Mouse (Mus musculus) ovary, postnatal 36 days (tissue): ENCODE measurements at regions not wholly inside any gene's neighbourhood (a gene's known extent, or its start where the extent isn't known, plus 50 kb on each side); places are given as distances from the start of the nearest gene placed in this dataset.
A peak's percentile ranks its signal among the peaks of the same experiment; 100 is the strongest.

Experiments
- DNase-seq: peaks from one replicate; pipeline ENCODE4 v3.0.0; 2022; ENCODE audit warnings: low spot score, mixed read lengths

- no peak for DNase-seq
Observed at GRCm38 (mm10) chr5:128550736-128551135, 49.9 kb upstream of the Fzd10 start.

DNA sequence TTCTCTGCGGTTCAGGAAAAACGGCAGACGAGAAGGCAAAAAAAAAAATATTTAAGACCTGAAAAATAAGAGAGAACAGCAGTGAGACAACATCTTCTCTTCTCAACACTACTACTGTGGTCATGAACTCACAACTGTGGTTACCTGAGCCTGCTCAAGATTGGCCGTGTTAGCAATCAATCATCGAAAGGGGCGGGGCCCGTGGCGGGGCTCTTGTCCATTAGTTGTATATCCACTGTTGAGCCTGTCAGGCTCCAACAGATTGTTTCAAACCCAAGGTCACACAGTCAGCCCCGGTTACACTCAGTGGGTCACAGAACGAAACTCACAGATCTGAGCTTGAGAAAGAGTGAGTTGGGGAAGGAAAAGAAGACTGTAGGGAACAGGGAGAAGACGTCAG, 50.8 kb upstream of the Fzd10 start:
- no peak for DNase-seq

DNA sequence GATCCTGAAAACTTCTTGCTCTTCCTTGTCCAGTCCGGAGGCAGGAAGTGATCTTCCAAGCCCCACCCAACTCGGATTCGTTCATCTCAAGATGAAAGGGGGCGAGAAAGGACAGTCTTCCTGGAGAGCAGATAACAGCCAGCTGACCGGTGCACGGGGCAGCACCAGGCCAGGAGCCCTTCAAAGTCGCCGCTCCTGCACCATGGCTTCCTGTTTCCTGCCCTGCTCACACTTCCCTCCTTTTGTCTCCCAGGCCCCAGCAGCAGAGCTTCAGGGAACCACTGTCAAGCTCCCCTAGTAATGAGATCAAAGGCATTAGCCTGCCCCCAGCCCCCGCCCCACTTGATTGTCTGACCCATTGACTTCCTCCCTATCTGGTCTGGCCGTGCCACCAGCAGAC, 58.6 kb upstream of the Fzd10 start:
- DNase-seq: peak; percentile 11

GRCm38 (mm10) chr5:128538646-128539045, 62.0 kb upstream of the Fzd10 start:
- no peak for DNase-seq

DNA sequence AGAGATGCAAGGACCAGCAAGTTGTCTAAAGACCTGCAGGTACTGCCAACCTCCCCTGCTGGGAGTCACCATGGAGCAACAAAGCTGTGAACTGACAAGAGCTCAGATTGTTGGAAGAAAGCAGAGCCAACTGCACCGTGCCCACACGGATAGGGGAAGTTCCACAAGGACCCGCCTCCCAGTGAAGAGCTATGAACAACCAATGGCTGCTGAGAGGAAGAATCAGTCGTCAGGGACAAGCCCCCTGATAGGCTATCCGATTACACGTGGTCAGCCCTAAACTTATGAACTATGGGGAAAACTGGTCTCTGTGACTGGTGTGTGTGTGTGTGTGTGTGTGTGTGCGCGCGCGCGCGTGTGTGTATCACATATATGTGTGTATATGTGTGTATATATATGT, 63.4 kb upstream of the Fzd10 start:
- DNase-seq: no peak

DNA sequence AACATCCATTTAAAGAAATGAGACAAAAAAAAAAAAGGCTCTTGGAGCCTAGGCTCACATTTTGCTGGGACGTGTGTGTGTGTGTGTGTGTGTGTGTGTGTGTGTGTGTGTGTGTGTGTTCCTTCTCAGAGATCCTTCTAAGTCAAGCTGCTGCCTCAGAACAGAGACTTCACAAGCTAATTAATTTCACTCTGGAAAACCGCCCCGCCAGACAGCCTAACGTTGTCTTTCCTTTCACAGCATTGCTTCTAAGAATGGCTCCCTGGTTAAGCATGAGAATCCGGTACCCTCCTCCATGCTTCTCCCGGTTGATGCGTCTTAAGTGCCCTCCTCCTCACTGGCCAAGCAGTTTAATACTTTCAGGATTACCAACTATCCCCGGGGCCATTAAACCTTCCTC, 64.3 kb upstream of the Fzd10 start:
- DNase-seq: no peak

GRCm38 (mm10) chr5:128527241-128527640, 73.4 kb upstream of the Fzd10 start:
- DNase-seq: peak; percentile 16

DNA sequence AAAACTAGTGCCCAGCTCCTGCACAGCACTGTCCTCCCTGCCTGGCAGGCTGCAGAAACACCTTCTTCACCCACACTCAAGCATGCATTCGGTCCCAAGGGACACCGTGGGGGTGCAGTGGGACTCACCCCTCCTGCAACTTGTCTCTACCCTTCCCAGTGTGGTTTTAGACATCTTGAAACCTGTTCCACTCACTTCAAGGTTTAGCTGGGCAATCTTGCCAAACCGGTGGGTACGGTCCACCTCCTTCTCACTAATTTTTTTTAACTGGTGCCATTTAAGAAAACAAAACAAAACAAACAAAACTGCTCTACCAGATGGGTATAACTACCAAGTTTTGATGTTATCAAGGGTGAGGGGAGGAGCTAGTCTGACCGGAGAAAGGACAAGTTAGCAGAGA, 74.2 kb upstream of the Fzd10 start:
- no peak for DNase-seq

DNA sequence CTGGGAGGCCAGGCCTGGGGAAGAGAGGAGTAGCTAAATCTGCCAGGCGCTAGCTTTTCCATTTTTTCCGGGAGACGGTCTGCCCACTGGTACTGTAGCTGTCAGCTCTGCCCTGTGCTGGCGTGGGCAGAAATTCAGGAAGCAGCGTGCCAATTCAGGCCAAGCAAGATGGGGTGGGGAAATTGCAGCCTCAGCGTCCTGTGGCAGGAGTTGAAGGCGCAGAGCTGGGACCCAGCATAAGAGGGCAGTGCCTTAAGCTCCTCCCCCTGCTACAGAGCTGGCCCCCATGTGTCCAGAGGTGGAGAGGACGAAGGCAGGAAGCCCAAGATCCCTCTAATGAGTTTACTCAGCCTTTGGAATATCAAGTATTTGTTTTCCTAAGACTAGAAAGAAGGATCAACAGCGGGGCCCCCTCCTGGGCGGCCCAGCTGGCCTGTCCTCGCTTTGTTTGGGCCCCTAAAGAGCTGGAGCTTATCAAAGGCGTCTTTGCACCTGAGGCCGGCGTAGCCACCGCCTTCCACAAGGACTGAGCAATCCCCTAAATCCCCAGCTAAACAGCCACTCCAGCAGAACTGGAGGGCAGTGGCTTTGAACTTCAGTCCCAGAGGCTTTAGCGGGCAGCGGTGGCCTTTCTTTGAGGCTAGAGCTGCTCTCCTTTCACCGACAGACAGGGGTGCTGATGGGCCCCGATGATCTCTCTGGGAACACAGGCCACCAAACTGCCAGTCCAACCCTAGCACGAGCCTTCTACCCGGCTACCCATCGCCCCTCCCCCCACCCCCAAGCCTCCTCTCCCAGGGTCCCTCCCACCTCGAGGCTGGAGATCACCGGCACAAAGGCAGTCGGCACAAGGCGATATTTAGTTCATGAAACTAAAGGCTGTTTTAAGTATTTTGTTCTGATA, 76.0 kb upstream of the Fzd10 start:
- no peak for DNase-seq

GRCm38 (mm10) chr5:128522667-128523066, 78.0 kb upstream of the Fzd10 start:
- peak; percentile 31 for DNase-seq

DNA sequence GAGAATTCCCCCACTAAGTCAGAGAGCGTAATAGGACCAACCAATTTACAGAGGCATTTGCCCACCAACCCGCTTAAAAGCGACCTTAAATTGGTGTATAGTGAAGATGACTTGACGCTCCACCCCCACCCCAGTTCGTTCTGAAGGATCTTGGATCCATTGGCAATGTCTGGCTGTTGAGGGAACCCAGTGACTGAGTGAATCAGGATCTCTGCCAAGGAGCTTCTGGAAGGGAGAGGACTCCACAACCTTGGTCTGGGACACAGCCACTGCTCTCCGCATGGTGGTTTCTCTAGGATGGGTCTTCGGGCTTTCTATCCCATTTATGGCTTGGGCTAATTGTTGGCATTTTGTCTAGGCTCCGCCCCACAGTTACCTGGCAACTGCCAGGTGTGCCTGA, 83.3 kb upstream of the Fzd10 start:
- no peak for DNase-seq

GRCm38 (mm10) chr5:128515343-128515742, 82.5 kb upstream of the Tmem132d start:
- DNase-seq: no peak

DNA sequence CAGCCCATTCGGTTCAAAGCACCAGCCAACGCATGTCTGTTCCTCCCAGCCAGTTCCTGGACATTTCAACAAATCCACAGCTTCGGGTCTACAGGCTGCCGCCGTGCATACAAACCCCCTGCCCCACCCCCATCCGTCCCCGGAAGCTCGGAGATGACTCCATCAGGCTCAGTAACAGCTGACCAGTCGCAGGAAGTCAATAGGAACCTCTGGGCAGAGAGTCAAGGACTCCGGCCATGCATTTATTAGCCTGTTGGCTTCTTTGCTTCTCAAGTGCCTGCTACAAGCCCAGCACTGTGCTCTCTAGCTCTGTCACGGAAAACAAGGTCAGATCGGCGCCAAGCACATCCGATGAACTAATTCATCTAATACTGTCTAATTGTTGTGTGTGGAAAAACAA, 80.4 kb upstream of the Tmem132d start:
- no peak for DNase-seq

DNA sequence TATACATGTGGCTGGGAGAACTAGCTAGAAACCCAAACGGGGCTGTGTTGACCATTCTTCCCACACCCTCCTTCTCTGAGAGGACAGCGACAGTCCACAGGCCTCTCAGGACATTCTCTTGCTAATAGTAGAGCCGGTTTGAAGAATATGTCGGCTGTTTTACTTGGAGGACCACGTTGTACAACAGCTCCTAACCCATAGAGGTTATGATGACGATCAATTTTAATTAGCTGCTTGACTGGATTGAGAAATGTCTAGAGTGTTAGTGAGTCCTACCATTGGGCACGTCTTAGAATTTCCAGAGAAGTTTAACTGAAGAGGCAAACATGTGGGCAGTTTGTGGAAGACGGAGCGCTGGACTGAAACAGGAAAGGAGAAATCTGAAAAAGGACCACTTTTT, 79.7 kb upstream of the Tmem132d start:
- DNase-seq: no peak

- no peak for DNase-seq
Observed at GRCm38 (mm10) chr5:128504502-128504901, 71.6 kb upstream of the Tmem132d start.

GRCm38 (mm10) chr5:128499488-128499887, 66.6 kb upstream of the Tmem132d start:
- no peak for DNase-seq

GRCm38 (mm10) chr5:128499033-128499432, 66.2 kb upstream of the Tmem132d start:
- peak; percentile 8 for DNase-seq

DNA sequence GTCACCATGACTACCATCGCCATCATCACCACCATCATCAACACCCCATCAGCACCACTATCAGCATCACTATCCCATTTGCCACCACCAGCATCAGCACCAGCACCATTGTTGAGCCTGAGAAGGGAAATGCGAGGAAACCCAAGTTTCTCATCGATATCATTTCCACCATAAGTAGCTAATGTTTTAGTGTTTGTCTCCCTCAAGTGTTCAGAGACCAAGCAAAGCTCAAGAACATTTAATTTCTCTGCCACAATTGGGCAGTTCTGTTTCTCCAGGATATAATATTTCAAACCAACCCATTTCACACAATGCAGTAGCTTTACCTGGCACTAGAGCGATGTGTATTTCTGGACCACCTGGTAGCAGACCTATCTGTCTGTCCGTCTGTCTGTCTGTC, 59.7 kb upstream of the Tmem132d start:
- DNase-seq: no peak

GRCm38 (mm10) chr5:128491155-128491554, 58.3 kb upstream of the Tmem132d start:
- no peak for DNase-seq

DNA sequence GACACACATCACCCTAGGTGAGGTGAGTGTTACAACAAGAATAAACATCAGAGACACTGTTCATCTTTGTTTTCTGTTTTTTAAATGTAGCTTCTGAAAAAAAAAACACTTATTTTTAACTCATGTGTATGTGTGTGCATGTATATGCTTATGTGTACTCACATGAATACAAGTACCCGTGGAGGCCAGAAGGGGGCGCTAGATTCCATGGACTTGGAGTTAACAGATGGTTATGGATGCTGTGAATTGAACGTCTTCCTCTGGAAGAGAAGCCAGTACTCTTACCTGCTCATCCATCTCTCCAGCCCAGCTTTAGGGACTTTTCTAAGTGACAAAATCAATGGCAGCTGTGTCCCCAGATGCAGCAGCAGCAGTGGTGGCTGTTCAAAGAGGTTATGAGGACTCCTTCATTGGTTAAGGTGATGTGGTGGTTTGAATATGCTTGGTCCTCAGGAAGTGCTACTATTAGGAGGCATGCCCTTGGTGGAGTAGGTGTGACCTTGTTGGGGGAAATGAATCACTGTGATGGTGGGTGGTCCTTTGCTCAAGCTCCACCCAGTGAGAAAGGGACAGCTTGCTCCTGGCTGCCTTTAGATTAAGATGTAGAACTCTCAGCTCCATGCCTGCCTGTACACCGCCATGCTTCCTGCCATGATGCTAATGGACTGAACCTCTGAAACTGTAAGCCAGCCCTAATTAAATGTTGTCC, 56.1 kb upstream of the Tmem132d start:
- no peak for DNase-seq

- no peak for DNase-seq
Observed at GRCm38 (mm10) chr5:128487371-128487770, 54.5 kb upstream of the Tmem132d start.

GRCm38 (mm10) chr5:128484116-128484515, 51.2 kb upstream of the Tmem132d start:
- no peak for DNase-seq

GRCm38 (mm10) chr5:128483441-128483810, 50.5 kb upstream of the Tmem132d start:
- DNase-seq: no peak
